Mouse (Mus musculus): ENCODE data around the gene Dlg1.

Dlg1 gene

DNA sequence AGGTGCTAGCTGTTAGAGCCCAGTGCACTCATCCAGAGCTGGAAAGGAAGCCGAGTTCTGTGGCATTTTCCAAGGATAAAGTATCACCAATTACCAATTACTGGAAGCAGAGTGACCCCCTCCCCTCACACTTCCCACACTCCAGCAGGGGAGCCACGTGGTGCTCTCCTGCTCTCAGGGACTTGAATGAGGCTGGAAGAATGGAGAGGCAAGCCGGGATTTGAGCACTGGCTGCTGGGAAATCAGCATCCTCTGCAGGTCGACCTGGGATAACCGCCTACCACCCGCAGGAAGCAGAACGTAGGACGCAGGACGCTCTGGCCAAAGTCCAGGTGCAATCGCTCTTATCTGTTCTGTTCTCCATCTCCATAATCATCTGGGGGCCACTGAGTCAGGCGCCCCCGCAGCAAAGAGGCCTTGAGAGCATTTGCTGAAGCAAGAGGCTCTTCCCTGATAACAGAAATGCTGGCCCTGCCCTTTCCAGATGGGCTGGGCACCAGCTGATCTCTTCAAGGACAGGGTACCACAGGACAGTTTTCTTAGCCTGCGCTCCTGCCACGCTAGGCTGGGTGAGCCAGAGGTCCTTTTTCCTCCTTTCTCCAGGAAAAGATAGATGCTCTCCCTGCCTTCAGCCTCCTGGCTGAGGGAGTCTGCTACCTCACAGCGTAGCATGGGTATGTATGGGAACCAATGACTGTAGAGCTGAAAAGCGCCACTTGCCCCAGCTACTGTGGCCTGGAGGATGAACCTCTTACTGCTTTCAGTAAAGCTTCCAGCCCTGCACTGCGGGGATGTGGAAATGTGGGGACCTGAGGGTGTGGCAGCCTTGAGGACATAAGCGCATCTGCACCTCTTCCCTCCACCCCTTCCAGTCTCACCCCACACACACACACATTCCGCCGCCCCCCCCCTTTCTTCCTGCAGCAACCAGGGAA lies 242.9 kb downstream of the Dlg1 start:
- in situ Hi-C loops (cut with MboI): no loop called here

GRCm38 (mm10) chr16:31906896-31907295 lies 243.7 kb downstream of the Dlg1 start:
- in situ Hi-C loops (cut with MboI): no loop called here

DNA sequence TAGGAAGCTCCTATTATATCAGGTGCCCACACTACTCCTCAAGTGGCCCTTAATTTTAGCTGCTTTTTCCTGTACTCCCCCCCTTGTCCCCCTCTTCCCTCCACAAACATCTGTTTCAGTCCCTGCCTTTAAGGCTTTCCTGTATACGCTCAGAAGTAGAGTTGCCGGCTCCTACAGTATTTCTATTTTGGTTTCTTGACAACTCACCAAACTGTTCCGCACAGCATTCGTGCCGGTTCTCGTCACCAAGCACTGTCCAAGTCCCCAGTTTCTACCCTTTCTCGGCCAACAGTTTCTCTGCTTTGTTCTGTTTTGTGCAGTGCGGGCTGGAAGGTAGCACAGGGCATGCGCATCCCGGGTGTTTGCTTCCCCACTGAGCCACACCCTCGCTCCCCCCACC lies 245.7 kb downstream of the Dlg1 start:
- in situ Hi-C loops (cut with MboI): no loop called here

GRCm38 (mm10) chr16:31910281-31910847 lies 247.1 kb downstream of the Dlg1 start:
- in situ Hi-C loops (cut with MboI): no loop called here

DNA sequence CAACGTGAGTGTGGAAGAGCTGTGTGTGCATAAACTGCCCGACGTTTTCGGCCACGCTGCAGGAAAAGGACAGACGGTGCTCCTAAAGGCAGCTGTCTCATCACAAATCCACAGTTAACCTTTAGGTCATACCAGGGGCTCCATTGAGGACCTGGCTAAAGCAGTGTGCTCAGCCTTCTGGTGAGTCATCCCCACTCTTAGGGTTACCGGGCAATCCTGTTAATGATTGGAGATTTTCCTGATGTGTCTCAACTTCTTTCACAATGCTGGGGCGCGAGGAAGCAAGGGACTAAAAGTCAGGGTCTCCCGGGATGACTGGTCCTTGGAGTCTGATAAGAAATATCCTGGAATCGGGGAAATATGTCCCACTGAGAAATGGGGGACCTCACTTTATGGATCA lies 254.5 kb downstream of the Dlg1 start:
- in situ Hi-C loops (cut with MboI): no loop called here

GRCm38 (mm10) chr16:31918248-31918724 lies 255.0 kb downstream of the Dlg1 start:
- in situ Hi-C loops (cut with MboI): no loop called here

DNA sequence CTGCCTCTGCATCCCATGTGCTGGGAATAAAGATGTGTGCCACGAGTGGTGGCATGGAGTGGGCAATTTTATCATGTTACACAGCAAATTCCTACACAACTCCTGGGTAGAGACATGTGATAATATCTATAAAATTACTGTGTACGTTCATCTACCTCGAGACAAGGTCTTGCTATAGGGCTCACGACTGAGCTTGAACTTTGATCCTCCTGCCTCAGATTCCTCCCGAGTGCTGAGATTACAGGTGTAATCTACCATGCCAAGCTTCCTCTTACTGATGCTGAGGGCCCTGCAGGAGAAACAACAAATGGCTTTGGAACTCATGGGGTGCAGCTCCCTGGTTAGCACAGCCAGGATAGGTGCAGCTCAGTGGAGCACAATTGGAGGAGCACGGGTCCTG lies 261.1 kb downstream of the Dlg1 start:
- in situ Hi-C loops (cut with MboI): no loop called here
